Mouse (Mus musculus): Measurements from ENCODE around the gene Rapgef3.

The Rapgef3 gene

GRCm38 (mm10) chr15:97721008-97721701 is 46.6 kb downstream of the Rapgef3 start:
- DNase-seq (ENCODE audit: low spot score in 2 of 2), result no peak

- no peak for DNase-seq (ENCODE audit: low spot score in 2 of 2)
These were observed 47.6 kb downstream of the Rapgef3 start for GRCm38 (mm10) chr15:97720026-97720675.

- DNase-seq (ENCODE audit: low spot score in 2 of 2), result no peak
These were observed 48.3 kb downstream of the Rapgef3 start for GRCm38 (mm10) chr15:97719494-97719893.

- DNase-seq (ENCODE audit: low spot score in 2 of 2), result no peak
These were observed 49.1 kb downstream of the Rapgef3 start for GRCm38 (mm10) chr15:97718535-97719155.

- DNase-seq (ENCODE audit: low spot score in 2 of 2), result no peak
These were observed 49.8 kb downstream of the Rapgef3 start for GRCm38 (mm10) chr15:97717861-97718534.

- DNase-seq (ENCODE audit: low spot score in 2 of 2), result no peak
These were observed 51.0 kb downstream of the Rapgef3 start for GRCm38 (mm10) chr15:97716782-97717181.

- DNase-seq (ENCODE audit: low spot score in 2 of 2), result no peak
These were observed 52.0 kb downstream of the Rapgef3 start for GRCm38 (mm10) chr15:97715734-97716133.

GRCm38 (mm10) chr15:97715083-97715482 is 52.7 kb downstream of the Rapgef3 start:
- DNase-seq (ENCODE audit: low spot score in 2 of 2), result no peak

- DNase-seq (ENCODE audit: low spot score in 2 of 2), result no peak
These were observed 55.2 kb downstream of the Rapgef3 start for GRCm38 (mm10) chr15:97712546-97712945.

GRCm38 (mm10) chr15:97710906-97711305 is 56.9 kb downstream of the Rapgef3 start:
- no peak for DNase-seq (ENCODE audit: low spot score in 2 of 2)

GRCm38 (mm10) chr15:97705211-97706050 is 62.3 kb downstream of the Rapgef3 start, which contains the start of gene Rpap3:
Gene Rpap3, minus strand, starts transcription at chr15:97705825.
- DNase-seq (ENCODE audit: low spot score in 2 of 2), result peak; percentile 80 to 82

GRCm38 (mm10) chr15:97696616-97697015 is 71.2 kb downstream of the Rapgef3 start:
- DNase-seq (ENCODE audit: low spot score in 2 of 2), result no peak

Measured in right cerebral cortex, postnatal 36 days (tissue).